Mouse (Mus musculus) heart, adult 2 months (tissue): ENCODE results near the gene Gfpt1. TPM values are rescaled to one million over a fixed set of nuclear protein-coding genes. Genes with fewer than 3 reads are reported as not detected.

Experiments used
- DNase-seq, 2 experiments: peaks; one replicate each; pipeline ENCODE4 v3.0.0; 2021
- H3K27ac ChIP-seq: fragments of 200-600 bp; 2 replicates; pipeline ENCODE4 v1.8.1; 2022
- H3K27me3 ChIP-seq: fragments of 200-500 bp; 2 replicates; pipeline ENCODE4 v1.6.1; 2012; ENCODE audit warnings: mild to moderate bottlenecking, low read length, inconsistent platforms, mixed read lengths; ENCODE audit not compliant: control insufficient read depth, insufficient read depth
- H3K36me3 ChIP-seq: fragments of 200-500 bp; 2 replicates; pipeline ENCODE4 v1.6.1; 2012; ENCODE audit warnings: low read length, inconsistent platforms; ENCODE audit not compliant: control insufficient read depth, insufficient read depth
- H3K4me1 ChIP-seq: fragments of 200-500 bp; 2 replicates; pipeline ENCODE4 v1.6.1; 2011; ENCODE audit warnings: low read length; ENCODE audit not compliant: control insufficient read depth, insufficient read depth
- H3K4me3 ChIP-seq: fragments of 200-600 bp; 2 replicates; pipeline ENCODE4 v1.8.1; 2022
- H3K79me2 ChIP-seq: fragments of 200-500 bp; replicated peaks from 2 replicates; pipeline ENCODE4 v1.6.1; 2012; ENCODE audit warnings: mild to moderate bottlenecking, inconsistent platforms, low read length, moderate library complexity, mixed read lengths; ENCODE audit not compliant: control insufficient read depth, insufficient read depth
- H3K9ac ChIP-seq: fragments of 200-500 bp; 2 replicates; pipeline ENCODE4 v1.6.1; 2012; ENCODE audit warnings: low read depth, mild to moderate bottlenecking, control low read depth, inconsistent platforms, low read length, mixed read lengths
- CTCF ChIP-seq: fragments of 200-600 bp; IDR thresholded peaks from 2 replicates; pipeline ENCODE4 v1.8.1; 2022; ENCODE audit warnings: antibody characterized with exemption, mild to moderate bottlenecking, moderate library complexity
- EP300 ChIP-seq: fragments of 200-500 bp; IDR thresholded peaks from 2 replicates; pipeline ENCODE4 v1.6.1; 2011; ENCODE audit warnings: low read depth, low read length, control low read depth; ENCODE audit not compliant: insufficient read depth
- POLR2A ChIP-seq: fragments of 200-500 bp; IDR thresholded peaks from 2 replicates; pipeline ENCODE4 v1.6.1; 2011; ENCODE audit warnings: mild to moderate bottlenecking, low read depth, low read length, control low read depth; ENCODE audit not compliant: insufficient read depth
- WGBS: fragments of 180-500 bp; shearing (Covaris S2); methylation state at CpG from one replicate; pipeline ENCODE4 v1.1.7; 2018; 5-methylcytosine and 5-hydroxymethylcytosine counted together
- intact Hi-C: fragments of 180-260 bp; cut with DNase I; formaldehyde crosslinking; loops from one replicate; pipeline ENCODE4 v1.15.1; 2025
- polyA plus RNA-seq: library from polyadenylated mRNA; depleted of rRNA; stranded (reverse); fragments of >200 nt; gene quantifications from 2 replicates; pipeline ENCODE4 v1.2.3, GENCODE M21; 2012
- total RNA-seq, 2 experiments: library from RNA; stranded (reverse); gene quantifications; 2 replicates each; pipeline ENCODE4 v1.2.3; 2021

The Gfpt1 gene
- total and polyA plus RNA-seq, 3 experiments = 6.1 to 17.5 (median 16.1) TPM

GRCm38 (mm10) chr6:87068209-87068608 lies 25.6 kb downstream of the Gfpt1 start:
- TF ChIP-seq CTCF (no peak), EP300 (no peak), POLR2A (no peak)
- H3K4me1 ChIP-seq = peaks cover 1% of the 10 kb centered on the region; the same call in 1 of the 2 replicates
- DNase-seq = no peak
- intact Hi-C loops = no loop called here
- no peaks in the 10 kb centered on the region for H3K27me3 ChIP-seq
- H3K9ac ChIP-seq = no peak overlapping the region
- WGBS = 85% methylated on average over 2 of the region's 2 CpGs
- no peak overlapping the region for H3K27ac ChIP-seq
- H3K4me3 ChIP-seq = no peak overlapping the region
- no peaks in the 10 kb centered on the region for H3K79me2 ChIP-seq
- H3K36me3 ChIP-seq = peaks cover 6% of the 10 kb centered on the region; the same call in 1 of the 2 replicates

- DNase-seq = no peak
- H3K4me3 ChIP-seq = no peak overlapping the region
- no peaks in the 10 kb centered on the region for H3K79me2 ChIP-seq
- H3K4me1 ChIP-seq = peaks cover 1% of the 10 kb centered on the region; the same call in 1 of the 2 replicates
- H3K9ac ChIP-seq = no peak overlapping the region
- TF ChIP-seq POLR2A (no peak), EP300 (no peak), CTCF (no peak)
- intact Hi-C loops = no loop called here
- 39% methylated on average over 7 of the region's 7 CpGs for WGBS
- H3K27ac ChIP-seq = no peak overlapping the region
- H3K27me3 ChIP-seq = no peaks in the 10 kb centered on the region
- peaks cover 6% of the 10 kb centered on the region; the same call in 1 of the 2 replicates for H3K36me3 ChIP-seq
Observed at GRCm38 (mm10) chr6:87069195-87069900, 26.7 kb downstream of the Gfpt1 start.

GRCm38 (mm10) chr6:87070641-87071040 lies 28.0 kb downstream of the Gfpt1 start:
- Histone ChIP-seq H3K27ac (no peak overlapping the region), H3K9ac (no peak overlapping the region), H3K79me2 (no peaks in the 10 kb centered on the region), H3K27me3 (no peaks in the 10 kb centered on the region), H3K4me3 (no peak overlapping the region), H3K4me1 (peaks cover 1% of the 10 kb centered on the region; the same call in 1 of the 2 replicates), H3K36me3 (peaks cover 6% of the 10 kb centered on the region; the same call in 1 of the 2 replicates)
- TF ChIP-seq POLR2A (no peak), CTCF (no peak), EP300 (no peak)
- intact Hi-C loops = no loop called here
- WGBS = 90% methylated on average over 4 of the region's 4 CpGs
- DNase-seq = no peak

GRCm38 (mm10) chr6:87072759-87073158 lies 30.1 kb downstream of the Gfpt1 start:
- H3K27ac ChIP-seq = no peak overlapping the region
- H3K79me2 ChIP-seq = no peaks in the 10 kb centered on the region
- intact Hi-C loops = no loop called here
- H3K4me1 ChIP-seq = peaks cover 1% of the 10 kb centered on the region; the same call in 1 of the 2 replicates
- no peak overlapping the region for H3K4me3 ChIP-seq
- no peak overlapping the region for H3K9ac ChIP-seq
- H3K27me3 ChIP-seq = no peaks in the 10 kb centered on the region
- no peak for TF ChIP-seq EP300
- DNase-seq = no peak
- H3K36me3 ChIP-seq = peaks cover 6% of the 10 kb centered on the region; the same call in 1 of the 2 replicates
- WGBS = 46% methylated on average over 4 of the region's 4 CpGs

- WGBS = 81% methylated on average over 3 of the region's 3 CpGs
- no peak for DNase-seq
- Histone ChIP-seq H3K4me1 (no peaks in the 10 kb centered on the region), H3K79me2 (no peaks in the 10 kb centered on the region), H3K27ac (no peak overlapping the region), H3K4me3 (no peak overlapping the region), H3K36me3 (no peaks in the 10 kb centered on the region; the same call in 1 of the 2 replicates), H3K27me3 (no peaks in the 10 kb centered on the region), H3K9ac (no peak overlapping the region)
- intact Hi-C loops = no loop called here
- TF ChIP-seq EP300 = no peak
- no peak for TF ChIP-seq CTCF
- no peak for TF ChIP-seq POLR2A
Observed at GRCm38 (mm10) chr6:87075092-87075685, 32.5 kb downstream of the Gfpt1 start.

GRCm38 (mm10) chr6:87079457-87079856 lies 36.8 kb downstream of the Gfpt1 start:
- no peak overlapping the region for H3K27ac ChIP-seq
- H3K79me2 ChIP-seq = no peaks in the 10 kb centered on the region
- no peak for DNase-seq
- H3K4me3 ChIP-seq = no peak overlapping the region
- WGBS = 89% methylated on average over 4 of the region's 4 CpGs
- no peaks in the 10 kb centered on the region for H3K27me3 ChIP-seq
- TF ChIP-seq EP300 (no peak), CTCF (no peak), POLR2A (no peak)
- H3K36me3 ChIP-seq = no peaks in the 10 kb centered on the region
- intact Hi-C loops = no loop called here
- H3K9ac ChIP-seq = no peak overlapping the region
- H3K4me1 ChIP-seq = no peaks in the 10 kb centered on the region
